Mouse (Mus musculus) stomach, embryonic 14.5 days (tissue): ENCODE measurements around the gene Gpr35. TPM values are rescaled to one million over a fixed set of nuclear protein-coding genes. Genes with fewer than 3 reads are reported as not detected.

ENCODE experiments used
- ATAC-seq: fragments of 200-750 bp; cut with Nextera tagmentation; 2 replicates; pipeline ENCODE4 v1.8.0; 2017; ENCODE audit warnings: low read depth, moderate TSS enrichment; ENCODE audit not compliant: insufficient number of reproducible peaks, insufficient read depth, low FRiP score
- H3K27ac ChIP-seq: fragments of 300-500 bp; sonication (generic); 2 replicates; pipeline ENCODE4 v1.5.1; 2014; ENCODE audit warnings: mild to moderate bottlenecking, low read length, moderate library complexity, mixed read lengths
- H3K27me3 ChIP-seq: fragments of 300-500 bp; sonication (generic); 2 replicates; pipeline ENCODE4 v1.6.1; 2014; ENCODE audit warnings: low read length, control low read depth, mixed read lengths; ENCODE audit not compliant: control insufficient read depth, insufficient read depth
- H3K36me3 ChIP-seq: fragments of 300-500 bp; sonication (generic); 2 replicates; pipeline ENCODE4 v1.6.1; 2014; ENCODE audit warnings: mild to moderate bottlenecking, control low read depth, low read length, moderate library complexity, mixed read lengths; ENCODE audit not compliant: control insufficient read depth, insufficient read depth
- H3K4me1 ChIP-seq: fragments of 300-500 bp; sonication (generic); 2 replicates; pipeline ENCODE4 v1.6.1; 2014; ENCODE audit warnings: low read length, control low read depth, mixed read lengths; ENCODE audit not compliant: control insufficient read depth, insufficient read depth
- H3K4me2 ChIP-seq: fragments of 300-500 bp; sonication (generic); replicated peaks from 2 replicates; pipeline ENCODE4 v1.6.1; 2014; ENCODE audit warnings: low read depth, low read length, control low read depth
- H3K4me3 ChIP-seq: fragments of 300-500 bp; sonication (generic); 2 replicates; pipeline ENCODE4 v1.5.1; 2014; ENCODE audit warnings: low read depth, low read length, control low read depth
- H3K9ac ChIP-seq: fragments of 300-500 bp; sonication (generic); replicated peaks from 2 replicates; pipeline ENCODE4 v1.6.1; 2014; ENCODE audit warnings: low read depth, mild to moderate bottlenecking, control low read depth, low read length, moderate library complexity, mixed read lengths
- H3K9me3 ChIP-seq: fragments of 300-500 bp; sonication (generic); 2 replicates; pipeline ENCODE4 v1.6.1; 2016; ENCODE audit warnings: low read depth, low read length, control low read depth; ENCODE audit not compliant: control insufficient read depth
- WGBS: fragments of 180-500 bp; shearing (Covaris S2); extraction: QIAGEN DNeasy Blood & Tissue Kit; methylation state at CpG from one replicate; pipeline ENCODE4 v1.1.7; 2014; 5-methylcytosine and 5-hydroxymethylcytosine counted together
- polyA plus RNA-seq: library from polyadenylated mRNA; unstranded; fragments of >200 nt; fragmentation: Nextera tagmentation; extraction: Ambion mirVana; gene quantifications from 2 replicates; pipeline ENCODE4 v1.2.1, GENCODE M21; 2014

Gpr35 gene
- polyA plus RNA-seq, 1 experiment from 2014 or later, result 7.7 TPM

DNA sequence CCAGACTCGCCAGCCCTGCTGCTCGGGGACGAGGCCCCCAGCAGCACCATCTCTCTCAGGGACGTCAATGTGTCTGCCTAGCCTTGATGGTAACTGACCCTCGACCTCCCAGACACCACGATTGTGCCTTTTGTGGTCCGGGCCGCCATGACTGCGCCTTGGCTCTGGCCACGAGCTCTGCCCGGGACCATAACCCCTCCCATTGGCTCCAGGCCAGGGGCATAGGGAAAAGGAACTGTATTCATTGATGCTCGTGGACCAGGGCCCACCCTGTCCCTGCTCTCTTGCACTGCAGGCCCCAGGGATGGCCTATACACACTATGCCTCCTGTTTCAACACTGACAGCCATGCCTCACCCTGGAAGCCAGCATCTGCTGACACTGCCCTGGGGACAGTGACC is 30.9 kb upstream of the Gpr35 start:
- Histone ChIP-seq H3K4me2 (no peak overlapping the region), H3K27ac (no peak overlapping the region), H3K4me1 (no peaks in the 10 kb centered on the region), H3K9me3 (no peaks in the 10 kb centered on the region), H3K9ac (no peak overlapping the region), H3K27me3 (no peaks in the 10 kb centered on the region), H3K4me3 (no peak overlapping the region), H3K36me3 (peaks cover 43% of the 10 kb centered on the region)
- WGBS, result 85% methylated on average over 12 of the region's 12 CpGs
- ATAC-seq, result peak; percentile 12; the same call in 1 of the 2 replicates

DNA sequence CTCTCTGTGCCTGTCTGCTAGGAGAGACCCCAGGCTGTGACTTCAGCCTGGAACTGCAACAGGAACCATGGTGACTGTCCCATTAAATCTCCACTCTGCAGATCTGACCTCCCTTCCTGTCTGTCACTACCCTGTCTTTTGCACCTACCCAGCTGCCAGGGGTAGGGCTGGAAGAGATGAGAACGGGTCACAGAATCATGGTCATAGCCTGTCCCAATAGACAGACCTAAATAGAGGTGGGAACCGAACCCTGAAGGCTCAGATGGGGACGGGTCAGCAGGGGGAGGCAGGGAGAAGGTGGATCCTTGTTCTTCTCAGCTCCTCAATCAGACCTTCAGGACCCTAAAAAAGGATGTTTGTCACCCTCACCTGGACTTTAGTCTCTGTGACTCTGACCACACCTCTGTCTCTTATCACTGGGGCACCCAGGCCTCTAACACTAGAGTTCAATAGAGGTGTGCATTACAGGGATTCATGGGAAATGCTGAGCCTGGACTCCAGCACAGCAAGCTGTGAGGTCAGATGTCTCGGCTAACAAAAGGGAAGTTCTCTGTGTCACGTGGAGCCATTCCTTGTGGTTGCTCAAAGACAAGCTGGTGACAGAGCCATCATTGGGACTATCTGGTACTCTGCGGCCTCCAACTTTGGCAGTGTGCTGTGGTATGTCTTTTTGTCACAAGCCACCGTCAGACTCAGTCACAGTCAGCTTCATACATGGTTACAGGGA is 30.0 kb upstream of the Gpr35 start:
- WGBS, result 81% methylated on average over 7 of the region's 7 CpGs
- peaks cover 37% of the 10 kb centered on the region for H3K36me3 ChIP-seq
- no peak overlapping the region for H3K9ac ChIP-seq
- no peak overlapping the region for H3K4me2 ChIP-seq
- ATAC-seq, result 0 out of 2 replicates have a peak, but pooled peaks have one; percentile 47
- H3K9me3 ChIP-seq, result no peaks in the 10 kb centered on the region
- H3K4me1 ChIP-seq, result no peaks in the 10 kb centered on the region
- H3K27me3 ChIP-seq, result no peaks in the 10 kb centered on the region
- H3K4me3 ChIP-seq, result no peak overlapping the region
- H3K27ac ChIP-seq, result no peak overlapping the region

DNA sequence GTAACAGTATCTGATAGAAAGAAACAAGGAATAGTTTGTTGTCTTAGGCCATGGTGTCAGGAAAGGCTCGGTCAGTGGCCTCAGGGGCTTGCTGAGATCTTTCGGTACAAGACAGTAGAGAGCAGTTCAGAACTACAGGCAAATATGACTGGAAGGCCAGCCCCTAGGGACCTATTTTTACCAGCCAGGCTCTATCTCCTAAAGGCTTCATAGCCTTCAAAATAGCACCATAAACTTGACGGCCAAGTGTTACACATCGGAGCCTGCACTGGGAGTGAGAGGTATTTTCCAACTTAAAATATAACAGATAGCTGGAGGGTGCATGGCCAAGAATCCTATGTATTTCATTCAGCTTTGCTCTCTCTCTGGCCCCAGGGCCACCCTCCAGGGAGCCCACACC is 29.2 kb upstream of the Gpr35 start:
- Histone ChIP-seq H3K27me3 (no peaks in the 10 kb centered on the region), H3K9me3 (no peaks in the 10 kb centered on the region), H3K9ac (no peak overlapping the region), H3K4me2 (no peak overlapping the region), H3K4me1 (no peaks in the 10 kb centered on the region), H3K36me3 (peaks cover 29% of the 10 kb centered on the region), H3K4me3 (no peak overlapping the region), H3K27ac (no peak overlapping the region)
- WGBS, result 89% methylated on average over 4 of the region's 4 CpGs
- ATAC-seq, result no peak

DNA sequence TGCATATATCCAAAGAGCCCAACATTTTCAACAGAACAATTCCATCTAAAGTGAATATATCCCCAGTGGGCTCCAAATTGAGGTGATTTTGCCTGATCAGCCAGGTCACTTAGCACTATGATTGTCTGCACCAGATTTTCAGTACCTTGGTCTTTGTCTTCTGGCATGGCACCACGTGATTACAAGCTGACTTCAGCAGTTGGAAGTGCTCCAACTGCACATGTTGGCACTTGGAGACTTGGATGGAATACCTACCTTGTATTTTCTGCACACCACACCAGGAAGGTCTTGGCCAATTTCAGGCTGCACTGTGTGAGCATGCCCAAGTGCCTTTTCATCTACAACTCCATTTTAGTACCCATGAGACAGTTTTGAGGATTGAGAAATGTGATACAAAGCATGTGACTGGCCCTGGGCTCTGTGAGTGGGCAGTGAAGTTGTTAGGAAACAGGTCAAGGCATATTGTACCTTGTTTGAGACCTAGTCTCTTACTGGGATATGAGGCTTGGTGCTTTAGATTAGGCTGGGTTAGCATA is 20.4 kb upstream of the Gpr35 start:
- no peaks in the 10 kb centered on the region for H3K36me3 ChIP-seq
- H3K4me1 ChIP-seq, result peaks cover 4% of the 10 kb centered on the region; the same call in 1 of the 2 replicates
- 21% methylated on average over 1 of the region's 1 CpGs for WGBS
- ATAC-seq, result no peak
- H3K9me3 ChIP-seq, result peaks cover 5% of the 10 kb centered on the region; the same call in 1 of the 2 replicates
- H3K27ac ChIP-seq, result no peak overlapping the region
- H3K4me2 ChIP-seq, result no peak overlapping the region
- H3K27me3 ChIP-seq, result no peaks in the 10 kb centered on the region
- H3K9ac ChIP-seq, result no peak overlapping the region
- H3K4me3 ChIP-seq, result no peak overlapping the region

DNA sequence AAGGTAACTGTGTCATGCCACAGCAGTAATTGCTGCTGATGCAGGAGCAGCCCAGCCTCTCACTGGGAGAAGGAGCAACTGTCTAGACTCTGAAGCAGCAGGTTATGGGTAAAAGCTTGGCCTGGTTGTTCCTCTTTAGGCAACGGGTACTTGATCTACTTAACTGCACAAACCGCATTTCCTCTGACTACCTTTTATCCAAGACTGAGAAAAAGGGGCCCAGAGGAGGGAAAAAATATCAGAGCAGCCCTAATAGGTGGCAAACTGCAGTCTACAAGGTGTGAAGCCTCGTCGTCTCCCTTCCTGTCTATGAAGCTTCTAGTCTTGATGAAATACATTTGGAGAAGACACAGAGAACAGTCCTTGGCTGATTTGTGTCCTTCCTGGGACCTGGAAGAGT is 17.1 kb upstream of the Gpr35 start:
- H3K36me3 ChIP-seq, result peaks cover 3% of the 10 kb centered on the region; the same call in 1 of the 2 replicates
- peak overlapping the region; percentile 56 for H3K4me2 ChIP-seq
- no peak for ATAC-seq
- H3K4me3 ChIP-seq, result peak overlapping the region; percentile 63
- peaks cover 13% of the 10 kb centered on the region for H3K4me1 ChIP-seq
- H3K27me3 ChIP-seq, result no peaks in the 10 kb centered on the region
- peak overlapping the region; percentile 46 for H3K9ac ChIP-seq
- H3K27ac ChIP-seq, result peak overlapping the region; percentile 93
- peaks cover 5% of the 10 kb centered on the region; the same call in 1 of the 2 replicates for H3K9me3 ChIP-seq
- WGBS, result 69% methylated on average over 4 of the region's 4 CpGs

DNA sequence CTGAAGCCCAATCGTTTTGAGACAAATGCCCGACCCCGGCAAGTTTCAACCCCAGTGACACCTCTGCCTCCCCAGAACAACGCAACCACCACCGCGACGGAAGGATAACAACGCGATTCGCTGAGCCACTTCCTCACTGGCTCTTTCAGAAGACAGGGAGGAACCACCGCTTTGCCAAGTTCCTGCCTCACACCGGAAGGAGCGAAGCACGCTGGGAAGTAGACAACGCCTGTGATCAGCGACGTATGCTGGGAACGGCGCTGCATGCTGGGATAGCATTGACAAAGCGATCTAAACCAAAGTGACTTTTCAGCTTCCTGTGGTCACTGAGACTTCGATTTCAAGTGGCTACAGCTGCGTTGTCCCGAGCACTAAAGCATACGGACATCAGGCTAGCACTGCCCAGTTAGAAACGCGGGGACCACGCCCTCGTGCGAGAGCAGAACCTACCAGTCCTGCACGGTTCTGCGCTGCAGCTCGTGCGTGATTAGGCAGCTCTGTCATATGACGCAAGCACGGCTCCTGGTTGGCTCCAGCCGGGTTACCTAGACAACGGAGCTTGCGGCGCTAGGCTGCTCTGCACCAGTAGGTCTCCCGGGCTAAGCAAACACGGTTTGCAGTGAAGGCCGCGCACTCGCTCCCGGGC is 16.4 kb upstream of the Gpr35 start, which contains the start of gene Capn10:
Gene Capn10 (plus strand): TSS at position 195 of the 646 bp plus-strand sequence.
- peaks cover 13% of the 10 kb centered on the region for H3K4me1 ChIP-seq
- no peaks in the 10 kb centered on the region for H3K27me3 ChIP-seq
- H3K27ac ChIP-seq, result peak within 1 kb of the TSS; percentile 93
- peak; percentile 98 for ATAC-seq
- peak within 1 kb of the TSS; percentile 63 for H3K4me3 ChIP-seq
- H3K36me3 ChIP-seq, result peaks cover 9% of the 10 kb centered on the region
- H3K4me2 ChIP-seq, result peak within 1 kb of the TSS; percentile 56
- H3K9me3 ChIP-seq, result peaks cover 5% of the 10 kb centered on the region; the same call in 1 of the 2 replicates
- under 1% methylated on average over 45 of the region's 45 CpGs for WGBS
- peak within 1 kb of the TSS; percentile 46 for H3K9ac ChIP-seq

DNA sequence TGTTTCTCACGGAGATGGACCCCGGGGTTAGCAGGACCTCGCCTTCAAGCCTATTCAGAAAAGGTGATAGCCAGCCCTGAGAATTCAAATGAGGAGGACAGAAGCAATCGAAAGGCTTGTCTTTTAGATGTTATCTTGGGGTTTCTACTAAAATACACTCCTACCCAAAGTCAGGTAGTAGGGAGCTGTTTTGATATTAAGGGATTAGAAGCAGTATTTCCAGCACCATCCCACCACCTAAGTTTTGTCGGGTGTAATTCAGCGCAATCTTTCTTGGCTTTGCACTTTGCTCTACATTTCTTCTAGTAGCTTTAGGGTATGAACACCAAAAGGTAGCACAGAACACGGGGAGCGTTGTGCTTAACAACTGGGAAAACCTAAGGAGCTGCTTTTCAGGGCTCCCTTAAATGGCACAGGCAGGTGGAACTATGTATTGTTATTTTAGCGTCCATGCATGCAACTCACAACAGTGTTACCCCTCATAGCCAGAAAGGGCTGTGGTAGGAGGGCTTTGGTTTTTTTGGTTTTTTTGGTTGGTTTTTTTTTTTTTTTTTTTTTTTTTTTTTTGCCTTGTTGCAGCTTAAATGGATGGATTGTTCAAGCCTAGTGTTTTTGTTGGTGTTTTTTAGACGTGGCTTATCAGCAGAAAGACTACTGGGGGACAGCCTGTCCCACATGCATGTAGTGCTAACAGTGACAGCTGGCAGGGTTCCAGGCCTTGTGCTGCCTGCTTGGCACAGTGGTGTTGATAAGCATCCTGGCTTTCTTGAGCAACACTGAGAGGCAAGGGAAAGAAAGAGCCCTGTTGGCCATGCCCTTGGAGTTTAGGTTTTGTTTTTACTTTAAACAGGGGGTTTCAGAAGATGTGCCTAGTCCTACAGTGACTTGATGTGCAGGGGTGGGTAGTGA is 15.4 kb upstream of the Gpr35 start:
- WGBS, result 16% methylated on average over 10 of the region's 10 CpGs
- Histone ChIP-seq H3K4me2 (peak overlapping the region; percentile 56), H3K9me3 (peaks cover 5% of the 10 kb centered on the region; the same call in 1 of the 2 replicates), H3K4me1 (peaks cover 13% of the 10 kb centered on the region), H3K36me3 (peaks cover 17% of the 10 kb centered on the region), H3K4me3 (peak overlapping the region; percentile 63), H3K27me3 (no peaks in the 10 kb centered on the region), H3K27ac (peak overlapping the region; percentile 93), H3K9ac (peak overlapping the region; percentile 44)
- no peak for ATAC-seq

DNA sequence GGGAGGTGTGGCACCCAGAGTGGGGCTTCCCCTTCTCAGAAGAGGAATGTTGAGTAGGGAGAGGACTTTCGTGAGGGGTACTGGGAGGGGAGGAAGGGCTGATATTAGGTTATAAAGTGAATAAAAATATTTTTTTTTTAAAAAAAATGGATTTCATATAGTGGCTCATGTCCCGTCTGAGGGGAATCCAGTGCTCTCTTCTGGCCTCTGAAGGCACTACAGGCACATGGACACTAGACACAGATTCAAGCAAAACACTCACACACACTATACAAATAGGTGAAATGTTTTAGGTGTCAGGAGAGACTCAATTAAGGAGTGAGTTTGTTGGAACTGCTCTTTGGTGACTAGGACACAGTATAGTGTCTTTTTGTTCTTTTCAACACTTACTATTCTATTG is 14.7 kb upstream of the Gpr35 start:
- ATAC-seq, result no peak
- peaks cover 13% of the 10 kb centered on the region for H3K4me1 ChIP-seq
- peaks cover 22% of the 10 kb centered on the region for H3K36me3 ChIP-seq
- H3K4me2 ChIP-seq, result peak overlapping the region; percentile 56
- WGBS, result 32% methylated on average over 2 of the region's 2 CpGs
- no peak overlapping the region for H3K27ac ChIP-seq
- 0 out of 2 replicates have a peak overlapping the region, but pooled peaks have one; percentile 8 for H3K4me3 ChIP-seq
- no peaks in the 10 kb centered on the region for H3K27me3 ChIP-seq
- peaks cover 5% of the 10 kb centered on the region; the same call in 1 of the 2 replicates for H3K9me3 ChIP-seq
- H3K9ac ChIP-seq, result 0 out of 2 replicates have a peak overlapping the region, but pooled peaks have one; percentile 6
